Mouse (Mus musculus) heart, postnatal 0 days (tissue): ENCODE results near the gene Dapk2. TPM values are rescaled to one million over a fixed set of nuclear protein-coding genes. Genes with fewer than 3 reads are reported as not detected.

ENCODE experiments used
- ATAC-seq: fragments of 200-750 bp; cut with Nextera tagmentation; 2 replicates; pipeline ENCODE4 v1.8.0; 2017; ENCODE audit warnings: low read depth, moderate number of reproducible peaks, moderate library complexity; ENCODE audit not compliant: insufficient read depth
- DNase-seq: peaks from one replicate; pipeline ENCODE4 v3.0.0-alpha.2; 2016; ENCODE audit warnings: low spot score
- H3K27ac ChIP-seq: fragments of 300-500 bp; sonication (generic); 2 replicates; pipeline ENCODE4 v1.5.1; 2014; ENCODE audit warnings: low read depth, mild to moderate bottlenecking
- H3K27me3 ChIP-seq: fragments of 300-500 bp; sonication (generic); 2 replicates; pipeline ENCODE4 v1.6.1; 2014; ENCODE audit warnings: low read length, mixed read lengths; ENCODE audit not compliant: control insufficient read depth, insufficient read depth
- H3K36me3 ChIP-seq: fragments of 300-500 bp; sonication (generic); replicated peaks from 2 replicates; pipeline ENCODE4 v1.6.1; 2014; ENCODE audit warnings: low read length, mixed read lengths; ENCODE audit not compliant: control insufficient read depth, insufficient read depth
- H3K4me1 ChIP-seq: fragments of 300-500 bp; sonication (generic); 2 replicates; pipeline ENCODE4 v1.6.1; 2014; ENCODE audit warnings: antibody characterized with exemption; ENCODE audit not compliant: control insufficient read depth, insufficient read depth
- H3K4me2 ChIP-seq: fragments of 300-500 bp; sonication (generic); 2 replicates; pipeline ENCODE4 v1.6.1; 2014; ENCODE audit warnings: low read depth, mild to moderate bottlenecking, low read length, moderate library complexity
- H3K4me3 ChIP-seq: fragments of 300-500 bp; sonication (generic); 2 replicates; pipeline ENCODE4 v1.5.1; 2014; ENCODE audit warnings: low read depth, low read length
- H3K9ac ChIP-seq: fragments of 300-500 bp; sonication (generic); replicated peaks from 2 replicates; pipeline ENCODE4 v1.6.1; 2014; ENCODE audit warnings: low read depth, low read length, mixed read lengths
- H3K9me3 ChIP-seq: fragments of 300-500 bp; sonication (generic); replicated peaks from 2 replicates; pipeline ENCODE4 v1.6.1; 2016; ENCODE audit warnings: low read length; ENCODE audit not compliant: control insufficient read depth
- CTCF ChIP-seq: IDR thresholded peaks from 2 replicates; pipeline ENCODE4 v1.5.1; 2016; ENCODE audit warnings: antibody characterized with exemption, control low read depth, low read depth
- EP300 ChIP-seq: IDR thresholded peaks from 2 replicates; pipeline ENCODE4 v1.6.1; 2016; ENCODE audit warnings: antibody characterized with exemption, low read depth
- WGBS: fragments of 180-500 bp; shearing (Covaris S2); extraction: QIAGEN DNeasy Blood & Tissue Kit; methylation state at CpG from one replicate; pipeline ENCODE4 v1.1.7; 2014; 5-methylcytosine and 5-hydroxymethylcytosine counted together
- polyA plus RNA-seq: library from polyadenylated mRNA; unstranded; fragments of >200 nt; fragmentation: Nextera tagmentation; extraction: Ambion mirVana; gene quantifications from 2 replicates; pipeline ENCODE4 v1.2.1, GENCODE M21; 2015
- total RNA-seq: library from RNA; depleted of rRNA; stranded (reverse); fragments of >200 nt; gene quantifications from 2 replicates; pipeline ENCODE4 v1.2.3, GENCODE M21; 2014; ENCODE audit warnings: low replicate concordance

Gene Dapk2
- total and polyA plus RNA-seq, 2 experiments from 2014 or later = 2.3 to 4.7 TPM

GRCm38 (mm10) chr9:66276697-66277385 is 118.8 kb downstream of the Dapk2 start:
- no peak for TF ChIP-seq CTCF
- 0 out of 2 replicates have a peak, but pooled peaks have one; percentile 41 for TF ChIP-seq EP300
- H3K27ac ChIP-seq = peak overlapping the region; percentile 27
- no peak overlapping the region for H3K9ac ChIP-seq
- H3K4me3 ChIP-seq = no peak overlapping the region
- peaks cover 12% of the 10 kb centered on the region for H3K4me1 ChIP-seq
- 31% methylated on average over 14 of the region's 14 CpGs for WGBS
- H3K27me3 ChIP-seq = no peaks in the 10 kb centered on the region
- no peaks in the 10 kb centered on the region for H3K9me3 ChIP-seq
- no peaks in the 10 kb centered on the region for H3K36me3 ChIP-seq
- peak; percentile 74 for ATAC-seq
- DNase-seq = peak; percentile 61
- no peak overlapping the region; the same call in 1 of the 2 replicates for H3K4me2 ChIP-seq

- Histone ChIP-seq H3K27ac (no peak overlapping the region), H3K4me2 (no peak overlapping the region), H3K4me1 (peaks cover 12% of the 10 kb centered on the region), H3K4me3 (no peak overlapping the region), H3K36me3 (no peaks in the 10 kb centered on the region), H3K9me3 (no peaks in the 10 kb centered on the region), H3K9ac (no peak overlapping the region), H3K27me3 (no peaks in the 10 kb centered on the region)
- ATAC-seq (no peak), DNase-seq (no peak)
- no peak for TF ChIP-seq EP300
- no peak for TF ChIP-seq CTCF
Observed at GRCm38 (mm10) chr9:66279647-66280046, 121.6 kb downstream of the Dapk2 start.

GRCm38 (mm10) chr9:66280496-66280895 is 122.5 kb downstream of the Dapk2 start:
- Histone ChIP-seq H3K9ac (no peak overlapping the region), H3K4me3 (no peak overlapping the region), H3K4me2 (no peak overlapping the region), H3K4me1 (peaks cover 6% of the 10 kb centered on the region; the same call in 1 of the 2 replicates), H3K9me3 (no peaks in the 10 kb centered on the region), H3K27me3 (no peaks in the 10 kb centered on the region), H3K27ac (no peak overlapping the region), H3K36me3 (no peaks in the 10 kb centered on the region)
- 60% methylated on average over 1 of the region's 1 CpGs for WGBS
- TF ChIP-seq EP300 = no peak
- TF ChIP-seq CTCF = no peak
- ATAC-seq (no peak), DNase-seq (no peak)

GRCm38 (mm10) chr9:66281501-66281951 is 123.5 kb downstream of the Dapk2 start:
- Histone ChIP-seq H3K36me3 (no peaks in the 10 kb centered on the region), H3K27ac (no peak overlapping the region), H3K9ac (no peak overlapping the region), H3K27me3 (no peaks in the 10 kb centered on the region), H3K4me2 (no peak overlapping the region), H3K4me1 (0 out of 2 replicates have a peak, but pooled peaks cover 4% of the 10 kb centered on the region), H3K9me3 (no peaks in the 10 kb centered on the region), H3K4me3 (no peak overlapping the region)
- TF ChIP-seq CTCF (no peak), EP300 (no peak)
- ATAC-seq (no peak), DNase-seq (no peak)
- 67% methylated on average over 9 of the region's 9 CpGs for WGBS

- DNase-seq = no peak
- no peak overlapping the region for H3K9ac ChIP-seq
- no peaks in the 10 kb centered on the region for H3K27me3 ChIP-seq
- no peaks in the 10 kb centered on the region for H3K36me3 ChIP-seq
- 95% methylated on average over 1 of the region's 1 CpGs for WGBS
- H3K9me3 ChIP-seq = no peaks in the 10 kb centered on the region
- H3K4me1 ChIP-seq = 0 out of 2 replicates have a peak, but pooled peaks cover 4% of the 10 kb centered on the region
- H3K27ac ChIP-seq = no peak overlapping the region
- no peak for TF ChIP-seq EP300
- TF ChIP-seq CTCF = peak; percentile 11; the same call in 1 of the 2 replicates
- no peak overlapping the region for H3K4me2 ChIP-seq
- ATAC-seq = no peak
- H3K4me3 ChIP-seq = no peak overlapping the region
Observed at GRCm38 (mm10) chr9:66282582-66282981, 124.6 kb downstream of the Dapk2 start.
